ENCODE assay signal across 1 mouse cellular context in the genomic region with DNA sequence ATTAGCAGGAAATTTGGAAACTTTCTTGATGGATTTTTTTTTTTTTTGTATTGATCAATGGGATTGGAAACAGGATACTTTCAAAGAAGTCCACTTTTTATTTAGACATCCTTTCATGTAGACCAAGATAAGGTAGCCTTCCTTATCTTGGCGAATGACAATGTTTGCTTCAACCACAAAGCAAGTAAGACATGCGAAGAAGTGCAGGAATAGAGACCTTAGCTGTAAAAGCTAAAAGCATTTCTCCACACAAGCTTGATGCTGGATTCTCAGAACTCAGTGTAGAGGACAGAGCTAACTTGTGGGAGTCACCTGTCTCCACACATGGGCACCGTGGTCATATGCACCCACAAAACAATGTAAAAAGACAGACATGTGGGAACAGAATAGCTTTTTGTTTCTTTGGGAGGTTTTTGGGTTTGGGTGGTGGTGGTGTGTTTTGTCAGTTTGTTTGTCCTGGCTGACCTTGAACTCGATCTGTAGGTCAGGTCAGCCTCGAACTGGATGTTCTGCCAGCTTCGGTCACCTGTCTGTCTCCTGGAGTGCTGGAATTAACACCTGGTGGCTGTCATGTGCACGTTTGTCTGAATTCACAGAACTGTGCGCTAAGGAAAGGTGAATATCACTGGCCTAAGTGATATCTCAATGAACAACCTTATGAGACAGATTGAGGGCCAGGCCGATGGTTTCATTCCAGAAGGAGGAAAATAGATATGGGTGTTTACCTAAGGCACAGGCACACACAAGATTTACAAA.
TF ChIP-seq lines count a peak whose summit lies in the region.

No protein-coding gene starts in this region.

TF ChIP-seq in CH12.LX, 34 proteins besides CTCF, POLR2A, EP300 and RAD21:
- TF ChIP-seq MAFK (IDR thresholded peaks at IDR 0.05; ENCODE audit: insufficient replicate concordance, low read length): no peak
- TF ChIP-seq MAX (IDR thresholded peaks at IDR 0.05; ENCODE audit: low read length): no peak
- no peak for TF ChIP-seq GABPA (IDR thresholded peaks at IDR 0.05; ENCODE audit: insufficient replicate concordance, low read depth, low read length)
- no peak for TF ChIP-seq CHD1 (IDR thresholded peaks at IDR 0.05; ENCODE audit: low read depth, low read length)
- no peak for TF ChIP-seq USF2 (conservative IDR thresholded peaks at IDR 0.05; ENCODE audit: low read depth, low read length)
- TF ChIP-seq TBP (conservative IDR thresholded peaks at IDR 0.05; ENCODE audit: low read depth, low read length): no peak
- TF ChIP-seq CHD2 (IDR thresholded peaks at IDR 0.05; ENCODE audit: low read length): no peak
- TF ChIP-seq USF1 (IDR thresholded peaks at IDR 0.05; ENCODE audit: low read depth, low read length): no peak
- no peak for TF ChIP-seq PAX5 (IDR thresholded peaks at IDR 0.05; ENCODE audit: low read length)
- no peak for TF ChIP-seq TCF12 (IDR thresholded peaks at IDR 0.05; ENCODE audit: low read depth, low read length)
- no peak for TF ChIP-seq HCFC1 (IDR thresholded peaks at IDR 0.05; ENCODE audit: low read depth, low read length)
- TF ChIP-seq ZKSCAN1 (IDR thresholded peaks at IDR 0.05; ENCODE audit: borderline replicate concordance, low read depth, low read length): no peak
